Mouse (Mus musculus) cerebellum, adult 2 months (tissue): Measurements from ENCODE around the gene Slc22a17. TPM values are rescaled to one million over a fixed set of nuclear protein-coding genes. Genes with fewer than 3 reads are reported as not detected.

ENCODE experiments used
- DNase-seq, 2 experiments: peaks; one replicate each; pipeline ENCODE4 v3.0.0; 2021
- H3K27ac ChIP-seq: fragments of 200-500 bp; 2 replicates; pipeline ENCODE4 v1.5.1; 2012; ENCODE audit warnings: low read length, control low read depth, inconsistent platforms; ENCODE audit not compliant: insufficient read depth
- H3K27me3 ChIP-seq: fragments of 200-500 bp; 2 replicates; pipeline ENCODE4 v1.6.1; 2012; ENCODE audit warnings: inconsistent platforms, mild to moderate bottlenecking, low read length, moderate library complexity; ENCODE audit not compliant: control insufficient read depth, insufficient read depth
- H3K4me1 ChIP-seq: fragments of 200-500 bp; 2 replicates; pipeline ENCODE4 v1.6.1; 2011; ENCODE audit warnings: low read length; ENCODE audit not compliant: control insufficient read depth, insufficient read depth
- H3K4me3 ChIP-seq: fragments of 200-500 bp; replicated peaks from 2 replicates; pipeline ENCODE3; 2011; ENCODE audit warnings: mild to moderate bottlenecking, low read depth, low read length, control low read depth; ENCODE audit not compliant: insufficient read depth
- CTCF ChIP-seq: fragments of 200-500 bp; IDR thresholded peaks from 2 replicates; pipeline ENCODE4 v1.5.1; 2011; ENCODE audit warnings: low read depth, mild to moderate bottlenecking, control low read depth, low read length, moderate library complexity, borderline replicate concordance; ENCODE audit not compliant: insufficient read depth
- POLR2A ChIP-seq: fragments of 200-500 bp; IDR thresholded peaks from 2 replicates; pipeline ENCODE4 v1.6.1; 2011; ENCODE audit warnings: low read length, control low read depth, borderline replicate concordance; ENCODE audit not compliant: insufficient read depth
- WGBS: fragments of 180-500 bp; shearing (Covaris S2); methylation state at CpG from one replicate; pipeline ENCODE4 v1.1.7; 2018; 5-methylcytosine and 5-hydroxymethylcytosine counted together
- polyA plus RNA-seq: library from polyadenylated mRNA; depleted of rRNA; stranded (reverse); fragments of >200 nt; gene quantifications from 2 replicates; pipeline ENCODE4 v1.2.3, GENCODE M21; 2012

The Slc22a17 gene
- polyA plus RNA-seq, 1 experiment, result 690 TPM

- Histone ChIP-seq H3K4me1 (no peaks in the 10 kb centered on the region), H3K27me3 (no peaks in the 10 kb centered on the region), H3K27ac (no peak overlapping the region), H3K4me3 (no peak overlapping the region)
- TF ChIP-seq POLR2A, result no peak
- no peak for TF ChIP-seq CTCF
- 91% methylated on average over 7 of the region's 7 CpGs for WGBS
- no peak for DNase-seq
These were observed 31.0 kb upstream of the Slc22a17 start for GRCm38 (mm10) chr14:54943971-54944370.

DNA sequence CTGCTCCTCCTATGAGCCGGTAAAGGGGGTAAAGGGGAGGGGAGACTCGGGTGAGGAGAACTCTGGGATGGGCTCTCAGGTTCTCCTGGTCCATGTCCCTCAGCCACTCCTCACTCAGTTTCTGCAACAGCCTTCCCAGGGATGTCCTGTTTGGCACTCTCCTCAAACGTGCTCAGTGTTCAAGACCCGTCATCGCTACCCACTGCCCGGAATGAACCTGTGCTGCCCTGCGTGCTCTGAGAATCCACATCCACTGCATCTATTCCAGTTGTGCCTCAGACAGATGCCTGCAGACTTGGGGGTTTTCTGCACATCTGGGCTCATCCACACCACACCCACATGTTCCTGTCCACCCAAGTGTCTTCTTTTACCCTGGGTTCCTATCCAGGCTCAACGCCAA is 29.5 kb upstream of the Slc22a17 start:
- DNase-seq, result no peak
- Histone ChIP-seq H3K4me1 (no peaks in the 10 kb centered on the region), H3K27ac (no peak overlapping the region), H3K4me3 (no peak overlapping the region), H3K27me3 (no peaks in the 10 kb centered on the region)
- 81% methylated on average over 8 of the region's 8 CpGs for WGBS
- TF ChIP-seq CTCF, result no peak
- TF ChIP-seq POLR2A, result no peak

GRCm38 (mm10) chr14:54941024-54941978 is 28.4 kb upstream of the Slc22a17 start:
- Histone ChIP-seq H3K27me3 (no peaks in the 10 kb centered on the region), H3K27ac (no peak overlapping the region), H3K4me1 (no peaks in the 10 kb centered on the region), H3K4me3 (no peak overlapping the region)
- WGBS, result 47% methylated on average over 13 of the region's 13 CpGs
- TF ChIP-seq POLR2A (no peak), CTCF (no peak)
- DNase-seq, result no peak

GRCm38 (mm10) chr14:54940176-54940530 is 27.2 kb upstream of the Slc22a17 start:
- Histone ChIP-seq H3K4me3 (no peak overlapping the region), H3K27ac (no peak overlapping the region), H3K4me1 (no peaks in the 10 kb centered on the region), H3K27me3 (no peaks in the 10 kb centered on the region)
- no peak for TF ChIP-seq CTCF
- TF ChIP-seq POLR2A, result no peak
- WGBS, result 74% methylated on average over 3 of the region's 3 CpGs
- DNase-seq, result no peak

DNA sequence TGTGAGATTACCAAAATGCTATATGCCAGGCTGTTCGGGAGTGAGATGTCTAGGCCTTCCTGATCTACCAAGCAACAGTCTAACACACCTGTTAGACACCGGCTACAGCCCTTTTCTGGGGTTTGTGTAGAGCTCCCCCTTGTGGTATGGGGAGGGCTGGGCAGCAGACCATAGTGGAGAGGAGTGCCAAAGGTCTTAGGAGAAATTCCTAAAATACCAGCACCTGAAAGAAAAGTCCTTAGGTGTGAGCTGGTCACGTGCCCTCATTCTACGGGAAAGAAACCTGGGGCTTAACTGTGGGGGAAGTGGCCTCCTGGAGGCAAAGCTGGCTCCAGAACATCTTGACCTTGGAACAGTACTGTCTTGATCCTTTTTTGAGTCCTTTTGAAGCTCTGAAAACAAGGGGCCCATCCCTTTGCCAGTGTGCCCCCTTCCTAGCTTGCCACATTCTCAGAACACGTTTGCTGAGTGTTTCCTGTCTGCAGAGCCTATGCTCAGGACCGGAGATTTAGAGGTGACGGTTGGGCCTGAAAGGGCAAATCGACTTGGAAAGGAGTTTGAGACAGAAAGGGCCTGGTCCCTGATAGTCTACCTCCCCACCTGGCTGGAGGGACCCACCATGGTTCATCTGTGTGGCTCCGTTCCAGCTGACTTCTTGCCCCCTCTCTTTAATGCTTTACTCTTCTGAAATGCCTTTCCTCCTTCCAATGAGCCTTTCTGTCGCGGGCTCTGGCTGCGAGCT is 26.7 kb upstream of the Slc22a17 start:
- peak; percentile 59 to 64 for DNase-seq
- H3K27me3 ChIP-seq, result no peaks in the 10 kb centered on the region
- H3K27ac ChIP-seq, result no peak overlapping the region
- no peaks in the 10 kb centered on the region for H3K4me1 ChIP-seq
- H3K4me3 ChIP-seq, result no peak overlapping the region
- WGBS, result 59% methylated on average over 12 of the region's 12 CpGs
- TF ChIP-seq CTCF (peak; percentile 77), POLR2A (no peak)

DNA sequence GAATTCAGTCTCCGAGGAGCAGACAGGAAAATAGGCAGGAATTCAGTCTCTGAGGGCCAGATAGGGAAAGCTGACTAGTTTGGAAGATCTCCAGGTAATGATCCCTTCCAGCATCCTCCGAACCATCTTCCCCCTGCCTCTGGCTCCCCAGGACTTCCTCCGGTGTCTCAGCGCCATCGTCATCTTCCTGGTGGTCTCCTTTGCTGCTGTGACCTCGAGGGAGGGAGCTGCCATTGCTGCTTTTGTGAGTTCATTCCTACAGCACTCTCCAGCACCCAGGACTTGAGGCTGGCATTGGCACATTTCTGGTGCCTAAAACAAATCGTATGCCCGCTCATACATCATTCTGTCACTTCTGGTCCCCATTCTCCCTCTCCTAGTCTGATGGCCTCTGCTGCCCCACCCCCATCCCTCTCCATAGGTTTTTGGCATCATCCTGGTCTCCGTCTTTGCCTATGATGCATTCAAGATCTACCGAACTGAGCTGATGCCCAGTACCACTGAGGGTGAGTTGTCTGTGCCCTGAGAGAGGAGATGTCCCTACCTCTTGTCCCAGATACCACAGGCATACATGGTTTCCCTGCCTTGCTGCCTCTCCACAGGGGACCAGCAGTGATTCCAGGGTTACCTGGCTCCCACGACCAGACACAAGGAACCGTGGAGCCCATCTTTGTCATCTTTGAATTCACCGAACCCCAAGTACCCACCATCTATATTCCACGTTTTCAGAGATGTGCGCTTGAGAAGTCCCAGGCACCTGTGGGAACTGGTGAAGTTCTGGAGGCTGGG is 25.7 kb upstream of the Slc22a17 start:
- H3K4me1 ChIP-seq, result no peaks in the 10 kb centered on the region
- 57% methylated on average over 15 of the region's 15 CpGs for WGBS
- no peak overlapping the region for H3K4me3 ChIP-seq
- TF ChIP-seq POLR2A (no peak), CTCF (no peak)
- DNase-seq, result no peak
- no peaks in the 10 kb centered on the region for H3K27me3 ChIP-seq
- no peak overlapping the region for H3K27ac ChIP-seq

DNA sequence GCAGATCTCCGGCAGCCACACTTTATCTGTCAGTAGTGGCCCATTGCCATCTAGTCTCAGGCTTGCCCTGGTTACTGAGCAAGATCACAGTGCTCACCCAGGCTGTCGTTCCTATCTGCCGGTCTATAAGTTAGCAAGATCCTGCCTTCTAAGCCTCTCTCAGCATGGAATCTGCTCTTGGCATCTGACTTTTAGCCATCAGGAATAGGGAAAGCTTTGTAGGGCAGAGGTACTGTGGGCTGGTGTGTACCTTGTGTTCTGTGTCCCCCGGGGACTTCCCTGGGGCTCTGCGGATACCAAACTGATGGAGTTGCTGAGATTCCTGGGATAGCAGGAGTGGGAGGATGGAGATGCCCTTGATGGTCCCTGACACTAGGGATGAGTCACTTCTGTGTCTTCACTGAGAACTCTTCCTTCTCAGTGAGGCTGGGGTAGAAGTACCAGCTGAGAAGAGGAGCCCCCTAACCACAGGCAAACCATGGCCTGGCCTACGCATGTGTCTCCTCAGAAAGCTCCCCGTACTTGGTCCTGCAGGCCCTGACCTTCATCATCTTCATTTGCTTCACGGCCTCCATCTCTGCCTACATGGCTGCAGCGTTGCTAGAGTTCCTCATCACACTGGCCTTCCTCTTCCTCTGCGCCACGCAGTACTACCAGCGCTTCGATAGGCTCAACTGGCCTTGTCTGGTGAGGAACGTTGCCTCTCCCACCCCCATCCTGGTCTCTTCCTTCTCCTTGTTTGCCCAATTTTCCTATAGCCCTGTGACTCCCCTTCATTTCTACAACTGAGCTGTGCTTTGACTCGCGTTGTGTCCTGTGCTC is 24.6 kb upstream of the Slc22a17 start:
- H3K27ac ChIP-seq, result no peak overlapping the region

More for the DNA sequence above, 24.6 kb upstream of the Slc22a17 start:
- H3K4me1 ChIP-seq, result no peaks in the 10 kb centered on the region
- no peaks in the 10 kb centered on the region for H3K27me3 ChIP-seq
- TF ChIP-seq CTCF (no peak), POLR2A (no peak)
- no peak overlapping the region for H3K4me3 ChIP-seq
- 84% methylated on average over 16 of the region's 16 CpGs for WGBS
- no peak for DNase-seq
